Mouse (Mus musculus) hindbrain, embryonic 12.5 days (tissue): ENCODE measurements at regions not wholly inside any gene's neighbourhood (a gene's known extent, or its start where the extent isn't known, plus 50 kb on each side); places are given as distances from the start of the nearest gene placed in this dataset.

ENCODE experiments used
- ATAC-seq: fragments of 200-750 bp; cut with Nextera tagmentation; 2 replicates; pipeline ENCODE4 v1.8.0; 2017; ENCODE audit warnings: moderate TSS enrichment; ENCODE audit not compliant: low FRiP score
- H3K27ac ChIP-seq: fragments of 300-500 bp; sonication (generic); 2 replicates; pipeline ENCODE4 v1.5.1; 2016; ENCODE audit warnings: mild to moderate bottlenecking
- H3K27me3 ChIP-seq: fragments of 300-500 bp; sonication (generic); 2 replicates; pipeline ENCODE4 v1.6.1; 2016; ENCODE audit warnings: mild to moderate bottlenecking
- H3K36me3 ChIP-seq: fragments of 300-500 bp; sonication (generic); 2 replicates; pipeline ENCODE4 v1.6.1; 2016; ENCODE audit warnings: mild to moderate bottlenecking
- H3K4me1 ChIP-seq: fragments of 300-500 bp; sonication (generic); 2 replicates; pipeline ENCODE4 v1.6.1; 2016
- H3K4me2 ChIP-seq: fragments of 300-500 bp; sonication (generic); replicated peaks from 2 replicates; pipeline ENCODE4 v1.6.1; 2016; ENCODE audit warnings: mild to moderate bottlenecking
- H3K4me3 ChIP-seq: fragments of 300-500 bp; sonication (generic); 2 replicates; pipeline ENCODE4 v1.5.1; 2016; ENCODE audit warnings: mild to moderate bottlenecking
- H3K9ac ChIP-seq: fragments of 300-500 bp; sonication (generic); 2 replicates; pipeline ENCODE4 v1.6.1; 2016; ENCODE audit warnings: mild to moderate bottlenecking, moderate library complexity
- H3K9me3 ChIP-seq: fragments of 300-500 bp; sonication (generic); replicated peaks from 2 replicates; pipeline ENCODE4 v1.6.1; 2016; ENCODE audit warnings: mild to moderate bottlenecking
- WGBS: fragments of 180-500 bp; shearing (Covaris S2); methylation state at CpG from one replicate; pipeline ENCODE4 v1.1.7; 2016; 5-methylcytosine and 5-hydroxymethylcytosine counted together

- peaks cover 12% of the 10 kb centered on the region for H3K4me1 ChIP-seq
- H3K27me3 ChIP-seq: no peaks in the 10 kb centered on the region
- H3K27ac ChIP-seq: no peak overlapping the region
- no peak overlapping the region for H3K4me2 ChIP-seq
- H3K36me3 ChIP-seq: no peaks in the 10 kb centered on the region
- no peaks in the 10 kb centered on the region for H3K9me3 ChIP-seq
- no peak for ATAC-seq
- WGBS: 82% methylated on average over 6 of the region's 6 CpGs
- no peak overlapping the region for H3K4me3 ChIP-seq
- H3K9ac ChIP-seq: no peak overlapping the region
Observed at GRCm38 (mm10) chr19:56218536-56218935, 68.4 kb upstream of the Habp2 start.

DNA sequence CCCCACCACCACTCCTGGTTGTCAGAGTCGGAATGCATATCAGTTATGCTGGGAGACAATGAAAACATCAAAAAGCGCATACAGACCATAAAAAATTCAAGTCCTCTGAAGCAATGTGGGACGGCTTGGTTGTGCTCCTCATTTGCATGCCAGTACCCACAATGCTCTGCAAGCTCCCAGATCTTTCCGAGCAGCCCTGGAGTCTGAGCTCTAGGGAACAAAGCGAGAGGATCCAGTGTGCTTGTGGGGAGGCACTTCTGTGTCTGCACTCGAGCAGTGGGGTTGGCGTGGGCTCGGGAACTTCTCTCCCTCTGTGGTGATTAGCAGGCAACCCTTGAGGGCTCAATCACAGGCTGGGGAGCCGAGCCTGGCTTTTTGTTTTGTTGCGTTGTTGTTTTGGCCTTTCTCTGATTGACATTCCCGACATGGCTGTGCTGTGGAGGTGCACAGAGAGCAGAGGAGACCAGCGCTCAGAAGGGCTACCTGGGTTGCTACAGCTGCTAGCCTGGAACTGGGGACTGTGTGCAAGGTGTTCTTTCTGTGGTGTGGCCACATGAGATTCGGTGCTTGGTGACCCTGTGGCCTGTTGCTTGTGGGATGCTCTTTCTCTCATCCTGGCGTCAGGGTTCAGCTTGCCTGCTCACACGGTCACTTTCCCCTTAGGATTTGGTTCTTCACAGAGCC lies 66.1 kb upstream of the Habp2 start:
- H3K36me3 ChIP-seq: no peaks in the 10 kb centered on the region
- no peak for ATAC-seq
- H3K4me2 ChIP-seq: no peak overlapping the region
- peaks cover 15% of the 10 kb centered on the region for H3K4me1 ChIP-seq
- H3K9me3 ChIP-seq: no peaks in the 10 kb centered on the region
- H3K27me3 ChIP-seq: no peaks in the 10 kb centered on the region
- 55% methylated on average over 15 of the region's 15 CpGs for WGBS
- no peak overlapping the region for H3K9ac ChIP-seq
- H3K4me3 ChIP-seq: no peak overlapping the region
- H3K27ac ChIP-seq: no peak overlapping the region

GRCm38 (mm10) chr19:56222496-56222895 lies 64.4 kb upstream of the Habp2 start:
- Histone ChIP-seq H3K4me1 (peaks cover 15% of the 10 kb centered on the region), H3K36me3 (no peaks in the 10 kb centered on the region), H3K27me3 (no peaks in the 10 kb centered on the region), H3K9me3 (no peaks in the 10 kb centered on the region), H3K4me2 (no peak overlapping the region), H3K9ac (no peak overlapping the region), H3K27ac (no peak overlapping the region), H3K4me3 (no peak overlapping the region)
- 78% methylated on average over 4 of the region's 4 CpGs for WGBS
- ATAC-seq: no peak

- WGBS: 64% methylated on average over 7 of the region's 7 CpGs
Observed at GRCm38 (mm10) chr19:56225039-56225438, 61.9 kb upstream of the Habp2 start.

DNA sequence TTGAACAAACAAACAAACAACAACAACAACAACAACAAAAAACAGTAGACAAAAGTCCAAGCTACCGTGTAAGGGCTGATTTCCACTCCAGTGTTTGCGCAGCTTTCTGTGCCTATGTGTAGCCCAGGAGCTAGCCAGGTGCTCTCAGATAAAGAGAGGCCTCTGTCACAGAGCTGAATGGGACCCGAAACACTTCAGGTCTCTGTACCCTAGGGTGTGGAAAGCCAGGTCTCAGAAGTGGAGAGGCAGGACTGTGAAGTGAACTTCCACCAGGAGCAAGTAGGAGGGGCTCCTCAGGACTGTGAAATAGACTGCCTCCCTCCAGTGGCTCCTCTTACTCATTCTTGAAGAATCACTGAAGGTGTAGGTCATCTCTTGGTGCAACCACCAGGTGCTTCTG lies 61.4 kb upstream of the Habp2 start:
- WGBS: 83% methylated on average over 3 of the region's 3 CpGs
- no peaks in the 10 kb centered on the region for H3K9me3 ChIP-seq
- no peak overlapping the region for H3K4me3 ChIP-seq
- H3K9ac ChIP-seq: no peak overlapping the region
- no peaks in the 10 kb centered on the region for H3K27me3 ChIP-seq
- peaks cover 17% of the 10 kb centered on the region for H3K4me1 ChIP-seq
- no peak for ATAC-seq
- no peak overlapping the region for H3K4me2 ChIP-seq
- no peak overlapping the region for H3K27ac ChIP-seq
- H3K36me3 ChIP-seq: no peaks in the 10 kb centered on the region

More at GRCm38 (mm10) chr19:56225039-56225438, 61.9 kb upstream of the Habp2 start:
- Histone ChIP-seq H3K27ac (no peak overlapping the region), H3K9me3 (no peaks in the 10 kb centered on the region), H3K4me1 (peaks cover 17% of the 10 kb centered on the region), H3K4me2 (no peak overlapping the region), H3K4me3 (no peak overlapping the region), H3K27me3 (no peaks in the 10 kb centered on the region), H3K9ac (no peak overlapping the region), H3K36me3 (no peaks in the 10 kb centered on the region)
- ATAC-seq: no peak

- Histone ChIP-seq H3K4me1 (peaks cover 15% of the 10 kb centered on the region), H3K27ac (no peak overlapping the region), H3K4me2 (no peak overlapping the region), H3K9me3 (no peaks in the 10 kb centered on the region), H3K4me3 (no peak overlapping the region), H3K9ac (no peak overlapping the region), H3K27me3 (no peaks in the 10 kb centered on the region), H3K36me3 (no peaks in the 10 kb centered on the region)
- ATAC-seq: no peak
Observed at GRCm38 (mm10) chr19:56228586-56228985, 58.4 kb upstream of the Habp2 start.

- H3K36me3 ChIP-seq: no peaks in the 10 kb centered on the region
- H3K27me3 ChIP-seq: no peaks in the 10 kb centered on the region
- no peak overlapping the region for H3K27ac ChIP-seq
- peak overlapping the region; percentile 15; the same call in 1 of the 2 replicates for H3K4me2 ChIP-seq
- no peak overlapping the region for H3K4me3 ChIP-seq
- WGBS: 54% methylated on average over 8 of the region's 8 CpGs
- ATAC-seq: no peak
- peaks cover 12% of the 10 kb centered on the region for H3K4me1 ChIP-seq
- H3K9ac ChIP-seq: no peak overlapping the region
- H3K9me3 ChIP-seq: no peaks in the 10 kb centered on the region
Observed at GRCm38 (mm10) chr19:56231430-56231829, 55.5 kb upstream of the Habp2 start.

- Histone ChIP-seq H3K4me1 (peaks cover 12% of the 10 kb centered on the region), H3K4me2 (peak overlapping the region; percentile 15), H3K4me3 (no peak overlapping the region), H3K9me3 (no peaks in the 10 kb centered on the region), H3K36me3 (no peaks in the 10 kb centered on the region), H3K9ac (no peak overlapping the region), H3K27me3 (no peaks in the 10 kb centered on the region), H3K27ac (no peak overlapping the region)
- 27% methylated on average over 9 of the region's 9 CpGs for WGBS
- peak; percentile 40; the same call in 1 of the 2 replicates for ATAC-seq
Observed at GRCm38 (mm10) chr19:56231849-56232248, 55.1 kb upstream of the Habp2 start.

DNA sequence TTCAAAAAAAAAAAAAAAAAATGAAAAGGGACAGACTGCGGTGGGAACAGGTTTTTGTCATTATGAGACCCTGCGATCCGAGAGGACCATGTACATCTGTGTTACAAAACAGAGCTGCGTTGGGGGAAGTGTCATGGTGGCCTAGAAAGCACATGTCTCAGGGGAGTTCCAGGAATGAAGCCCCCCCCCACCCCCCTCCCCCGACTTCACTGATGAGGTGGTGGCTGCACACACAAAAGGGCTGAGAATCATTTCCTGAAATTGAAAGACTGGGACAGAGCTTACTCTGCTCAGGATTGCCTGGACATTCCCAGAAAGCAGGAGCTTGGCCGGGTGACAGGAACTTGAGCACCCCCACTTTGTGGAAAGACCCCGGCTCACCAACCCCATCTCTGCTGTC lies 54.7 kb upstream of the Habp2 start:
- H3K9ac ChIP-seq: no peak overlapping the region
- peak; percentile 19; the same call in 1 of the 2 replicates for ATAC-seq
- peaks cover 12% of the 10 kb centered on the region for H3K4me1 ChIP-seq
- H3K4me3 ChIP-seq: no peak overlapping the region
- no peaks in the 10 kb centered on the region for H3K9me3 ChIP-seq
- H3K36me3 ChIP-seq: no peaks in the 10 kb centered on the region
- H3K4me2 ChIP-seq: peak overlapping the region; percentile 15; the same call in 1 of the 2 replicates
- no peaks in the 10 kb centered on the region for H3K27me3 ChIP-seq
- WGBS: 40% methylated on average over 7 of the region's 7 CpGs
- peak overlapping the region; percentile 57 for H3K27ac ChIP-seq

DNA sequence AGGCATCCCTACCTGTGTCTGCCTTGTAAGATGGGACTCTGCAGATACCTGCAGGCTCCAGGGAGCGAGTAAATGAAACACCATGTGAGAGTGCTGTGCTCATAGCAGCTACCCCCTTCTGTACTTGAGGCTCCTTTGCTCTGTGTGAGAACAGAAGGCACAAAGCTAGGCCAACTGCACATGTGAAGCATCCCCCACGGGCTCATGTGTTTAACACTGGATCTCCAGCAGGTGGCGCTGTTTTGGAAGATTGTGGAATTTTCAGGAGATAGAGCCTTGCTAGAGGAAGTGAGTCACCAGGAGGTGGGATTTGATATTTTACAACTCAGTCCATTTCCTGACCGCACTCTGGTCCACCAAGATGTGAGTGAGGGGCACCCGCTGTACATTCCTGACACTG lies 54.0 kb upstream of the Habp2 start:
- Histone ChIP-seq H3K9me3 (no peaks in the 10 kb centered on the region), H3K36me3 (no peaks in the 10 kb centered on the region), H3K4me1 (peaks cover 12% of the 10 kb centered on the region), H3K27ac (0 out of 2 replicates have a peak overlapping the region, but pooled peaks have one; percentile 57), H3K4me2 (no peak overlapping the region), H3K4me3 (no peak overlapping the region), H3K27me3 (no peaks in the 10 kb centered on the region), H3K9ac (no peak overlapping the region)
- ATAC-seq: no peak
- 98% methylated on average over 5 of the region's 5 CpGs for WGBS

DNA sequence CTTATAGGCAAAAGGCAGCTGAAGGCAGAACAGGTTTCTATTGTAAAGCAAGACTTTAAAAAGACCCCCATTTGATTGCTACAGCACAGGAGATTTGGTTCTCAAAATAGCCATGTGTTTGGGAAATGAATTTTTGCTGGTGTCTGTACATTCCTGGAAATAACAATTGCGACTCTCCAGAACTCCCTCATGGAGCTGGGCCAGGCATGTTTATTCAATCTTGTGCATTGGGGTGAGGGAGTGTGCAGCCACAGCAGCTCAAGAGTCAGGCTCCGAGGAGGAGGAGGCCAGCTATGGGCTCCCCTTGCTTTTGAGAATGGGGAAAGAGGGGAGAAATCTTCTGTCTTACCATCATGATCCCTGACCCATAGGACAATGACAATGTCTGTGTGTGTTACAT lies 51.9 kb upstream of the Habp2 start:
- Histone ChIP-seq H3K36me3 (no peaks in the 10 kb centered on the region), H3K4me3 (no peak overlapping the region), H3K4me1 (peaks cover 10% of the 10 kb centered on the region), H3K4me2 (no peak overlapping the region), H3K9me3 (no peaks in the 10 kb centered on the region), H3K9ac (no peak overlapping the region), H3K27ac (no peak overlapping the region), H3K27me3 (no peaks in the 10 kb centered on the region)
- no peak for ATAC-seq
- WGBS: 66% methylated on average over 2 of the region's 2 CpGs
